25 mouse cellular contexts compared by ENCODE assay signal in the genomic region with DNA sequence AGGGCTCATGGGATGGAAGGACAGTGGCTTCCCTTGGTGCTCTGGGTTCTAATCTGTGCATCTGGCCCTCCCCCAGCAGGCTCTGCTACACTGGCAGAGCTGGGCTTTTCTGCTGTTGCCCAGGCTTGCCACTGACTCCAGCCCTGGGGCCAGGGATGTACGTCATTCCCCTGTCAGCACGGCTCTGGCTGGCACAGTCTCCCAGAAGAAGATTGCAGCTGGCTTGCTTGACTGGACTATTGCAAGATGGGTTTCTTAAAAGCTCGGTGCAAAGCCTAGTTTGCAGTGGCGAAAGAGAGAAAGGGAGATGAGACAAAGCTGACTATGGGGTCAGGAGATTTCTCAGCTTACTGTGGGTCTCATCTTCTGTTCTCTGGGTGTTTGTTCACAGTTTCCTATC. TPM values are rescaled to one million over a fixed set of nuclear protein-coding genes. Genes with fewer than 3 reads are reported as not detected.
DNase-seq lines count a peak whose midpoint lies in the region; ATAC-seq lines count a peak whose summit lies in the region.
"Had no signal": no experiment of that assay in that cellular context is flagged by ENCODE, and none has a peak within 500 bp of the region (broad histone marks: within the 10 kb centered on the region; RNA-seq: fewer than 3 reads in every experiment).

No protein-coding gene starts in this region.

- DNase-seq in heart, adult 11 months, result peak; percentile 89
- no peak for DNase-seq in heart, postnatal 25 days (ENCODE audit: low spot score)
- DNase-seq in 3T3-L1 (ENCODE audit: low read depth, low spot score) (peak; percentile 70), NIH3T3 (ENCODE audit: low read depth) (peak; percentile 74)
- peak; percentile 16 for DNase-seq in adrenal gland, postnatal 25 days
- no peak for DNase-seq in lung, postnatal 25 days (ENCODE audit: low spot score)
- DNase-seq: cerebellum, adult 8-10 months; cerebellum, postnatal 25 days; forebrain, postnatal 0 days; heart, postnatal 36 days; kidney, postnatal 14 days; layer of hippocampus, adult 9-11 months; liver; lung, embryonic 14.5 days; lung, postnatal 36 days had no signal

- no peak overlapping the region for H3K4me3 ChIP-seq in liver, embryonic 12.5 days
- H3K4me3 ChIP-seq: embryonic facial prominence, embryonic 10.5 days; embryonic facial prominence, embryonic 15.5 days; forebrain, embryonic 12.5 days; hindbrain, embryonic 13.5 days; liver, embryonic 15.5 days; midbrain, embryonic 12.5 days; neural tube, embryonic 13.5 days had no signal

- H3K9me3 ChIP-seq in liver, embryonic 12.5 days (replicated peaks), result no peaks in the 10 kb centered on the region
- H3K9me3 ChIP-seq: embryonic facial prominence, embryonic 10.5 days; embryonic facial prominence, embryonic 15.5 days; forebrain, embryonic 12.5 days; hindbrain, embryonic 13.5 days; liver, embryonic 15.5 days; midbrain, embryonic 12.5 days; neural tube, embryonic 13.5 days had no signal

- H3K4me2 ChIP-seq in liver, embryonic 12.5 days, result no peak overlapping the region
- H3K4me2 ChIP-seq: embryonic facial prominence, embryonic 15.5 days; forebrain, embryonic 12.5 days; hindbrain, embryonic 13.5 days; liver, embryonic 15.5 days; lung, embryonic 14.5 days; midbrain, embryonic 12.5 days; neural tube, embryonic 13.5 days had no signal

- H3K9ac ChIP-seq in liver, embryonic 12.5 days, result no peak overlapping the region
- H3K9ac ChIP-seq: embryonic facial prominence, embryonic 15.5 days; forebrain, embryonic 12.5 days; forebrain, postnatal 0 days; hindbrain, embryonic 13.5 days; liver, embryonic 15.5 days; lung, embryonic 14.5 days; midbrain, embryonic 12.5 days; neural tube, embryonic 13.5 days had no signal

- no peak for ATAC-seq in liver, embryonic 12.5 days
- no peak for ATAC-seq in CD4-positive, CD25-positive, alpha-beta regulatory T cell, adult 4 months
- ATAC-seq: forebrain, postnatal 0 days; intestine, postnatal 0 days had no signal

- H3K36me3 ChIP-seq in liver, embryonic 12.5 days, result no peaks in the 10 kb centered on the region
- H3K36me3 ChIP-seq: embryonic facial prominence, embryonic 10.5 days; embryonic facial prominence, embryonic 15.5 days; forebrain, embryonic 12.5 days; hindbrain, embryonic 13.5 days; liver, embryonic 15.5 days; midbrain, embryonic 12.5 days; neural tube, embryonic 13.5 days had no signal

- no peaks in the 10 kb centered on the region for H3K27me3 ChIP-seq in liver, embryonic 12.5 days (replicated peaks)
- H3K27me3 ChIP-seq: embryonic facial prominence, embryonic 15.5 days; hindbrain, embryonic 13.5 days; liver, embryonic 15.5 days; midbrain, embryonic 12.5 days; neural tube, embryonic 13.5 days had no signal

- no peaks in the 10 kb centered on the region for H3K4me1 ChIP-seq in liver, embryonic 12.5 days

- no peak overlapping the region for H3K27ac ChIP-seq in liver, embryonic 12.5 days
- H3K27ac ChIP-seq: embryonic facial prominence, embryonic 10.5 days; embryonic facial prominence, embryonic 15.5 days; forebrain, embryonic 12.5 days; hindbrain, embryonic 13.5 days; liver, embryonic 15.5 days; midbrain, embryonic 12.5 days; neural tube, embryonic 13.5 days had no signal

- intact Hi-C loops in heart, postnatal 25 days (cut with DNase I), result no loop called here

- 72% methylated on average over 4 of the region's 4 CpGs for WGBS in liver, embryonic 12.5 days (ENCODE audit: insufficient replicate concordance)

RNA-seq across cellular contexts. Expression of a gene that starts 12.1 kb away (rescaled TPM):
- total RNA-seq in heart, postnatal 25 days (2021), result 100 to 1,000 TPM; 184 to 203 TPM
- total RNA-seq in adrenal gland, postnatal 25 days (2021), result 83.2 and 102 TPM in 2 replicates
- 70.5 and 70.6 TPM in 2 replicates for polyA plus RNA-seq in liver, embryonic 12.5 days (2016; fragmentation: Nextera tagmentation; extraction: Ambion mirVana)
- 10 to 100 TPM; 49.3 to 51.4 TPM for polyA plus RNA-seq in CD4-positive, CD25-positive, alpha-beta regulatory T cell, adult 4 months (2017; shearing (Covaris generic))

Comparison
In these comparisons a context has a peak if more than half of its experiments do, and no peak if none do; other contexts are left out.
1. DNase-seq: peak in heart, adult 11 months (single experiment), 3T3-L1 (single experiment), NIH3T3 (single experiment) and adrenal gland, postnatal 25 days (single experiment); none in heart, postnatal 25 days (single experiment) and lung, postnatal 25 days (single experiment).